Mouse (Mus musculus): ENCODE measurements around the gene Bub1b. TPM values are rescaled to one million over a fixed set of nuclear protein-coding genes. Genes with fewer than 3 reads are reported as not detected.

Gene Bub1b
- polyA plus RNA-seq (2014; fragmentation: Illumina TruSeq; extraction: RNeasy Lipid Tissue Mini Kit (QIAGEN cat#74804); ENCODE audit: low replicate concordance), result 11.1 TPM

DNA sequence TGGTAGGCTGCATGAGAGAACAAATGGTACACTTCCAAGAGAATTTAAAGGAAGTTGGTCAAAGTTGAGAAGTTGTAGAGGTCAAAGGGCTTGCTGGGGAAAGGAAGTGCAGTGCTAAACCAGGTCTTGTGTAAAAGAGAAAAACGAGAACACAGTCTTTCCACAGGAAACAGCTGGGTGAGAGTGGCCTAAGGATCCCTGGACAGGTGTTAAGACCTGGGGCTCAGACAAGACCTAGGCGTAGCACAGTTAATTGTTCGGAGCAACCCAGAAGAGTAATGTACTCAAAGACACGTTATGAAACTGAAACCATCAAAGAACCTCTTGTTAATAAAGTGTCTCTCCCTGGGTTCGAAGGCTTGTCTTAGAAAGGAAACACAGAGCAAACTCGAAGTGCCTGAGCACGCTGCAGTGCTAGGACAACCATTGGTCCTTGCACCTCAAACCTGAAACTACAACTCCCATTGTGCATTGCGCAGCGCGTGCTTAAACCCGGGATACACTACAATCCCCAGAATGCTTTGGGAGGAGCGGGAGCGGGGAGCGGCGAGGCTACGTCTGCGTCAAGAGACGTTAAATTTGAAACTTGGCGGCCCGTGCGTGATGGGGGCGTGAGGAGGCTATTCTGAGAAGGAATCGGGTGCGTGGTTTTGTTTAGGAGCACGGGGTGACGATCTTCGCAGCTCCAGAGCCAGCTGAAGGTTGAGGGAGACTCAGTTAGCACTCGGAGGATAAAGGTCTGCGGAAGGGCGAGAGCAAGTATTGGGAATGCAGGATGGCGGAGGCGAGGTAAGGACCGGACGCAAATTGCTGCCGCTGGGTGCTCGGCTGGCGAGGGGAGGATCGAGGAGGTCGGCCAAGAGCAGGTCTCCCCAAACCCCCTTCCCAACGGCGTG lies at the start of gene Bub1b:
Gene Bub1b, plus strand, starts transcription at position 539 of the 896 bp plus-strand sequence.

DNA sequence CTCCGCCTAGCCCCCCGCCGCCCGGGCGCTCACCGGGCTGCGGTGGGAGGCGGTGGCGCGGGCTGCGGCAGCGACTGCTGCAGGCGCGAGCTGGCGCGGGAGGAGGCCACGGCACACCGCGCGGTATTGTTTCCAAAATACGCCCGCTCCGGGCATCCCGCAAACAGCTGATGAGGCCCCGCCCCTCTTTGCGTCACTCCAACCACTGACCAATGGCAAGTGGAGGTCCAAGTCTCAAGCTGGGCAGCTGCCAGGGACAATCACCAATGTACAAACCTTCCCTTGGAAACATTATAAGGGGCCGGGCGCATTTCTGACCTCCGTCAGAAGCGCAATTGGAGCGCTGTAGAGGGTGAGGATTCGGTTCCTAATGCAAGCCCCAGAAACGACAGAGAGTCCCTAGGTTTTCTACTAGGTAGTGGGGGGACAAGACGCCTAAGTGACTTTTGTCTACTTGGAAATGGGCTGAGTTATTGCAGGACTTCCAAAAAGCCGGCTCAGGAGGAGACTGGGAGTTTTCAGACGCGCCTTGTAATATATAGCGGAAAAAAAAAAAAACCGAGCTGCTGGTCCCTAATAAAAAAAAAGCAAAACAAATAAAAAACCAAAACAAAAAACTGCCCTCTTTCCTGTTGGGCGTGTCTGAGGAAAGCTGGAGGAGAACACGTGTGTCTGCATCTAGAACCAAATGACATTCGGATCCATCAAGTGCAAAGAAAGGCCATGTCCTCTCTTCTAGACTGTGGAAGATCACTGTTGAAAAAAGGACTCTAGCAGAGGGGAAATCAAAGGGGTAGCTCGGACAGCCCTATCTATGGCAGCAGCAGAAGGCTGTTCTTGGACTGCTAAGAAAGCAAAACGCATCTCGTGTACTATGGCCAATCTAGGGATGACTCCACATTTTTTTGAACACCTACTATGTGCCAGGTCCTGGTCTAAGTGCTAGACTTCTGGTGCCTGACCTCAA lies 48.2 kb upstream of the Bub1b start, which contains the start of gene Bmf:
Gene Bmf, minus strand, starts transcription at position 181 of the 967 bp plus-strand sequence.

DNA sequence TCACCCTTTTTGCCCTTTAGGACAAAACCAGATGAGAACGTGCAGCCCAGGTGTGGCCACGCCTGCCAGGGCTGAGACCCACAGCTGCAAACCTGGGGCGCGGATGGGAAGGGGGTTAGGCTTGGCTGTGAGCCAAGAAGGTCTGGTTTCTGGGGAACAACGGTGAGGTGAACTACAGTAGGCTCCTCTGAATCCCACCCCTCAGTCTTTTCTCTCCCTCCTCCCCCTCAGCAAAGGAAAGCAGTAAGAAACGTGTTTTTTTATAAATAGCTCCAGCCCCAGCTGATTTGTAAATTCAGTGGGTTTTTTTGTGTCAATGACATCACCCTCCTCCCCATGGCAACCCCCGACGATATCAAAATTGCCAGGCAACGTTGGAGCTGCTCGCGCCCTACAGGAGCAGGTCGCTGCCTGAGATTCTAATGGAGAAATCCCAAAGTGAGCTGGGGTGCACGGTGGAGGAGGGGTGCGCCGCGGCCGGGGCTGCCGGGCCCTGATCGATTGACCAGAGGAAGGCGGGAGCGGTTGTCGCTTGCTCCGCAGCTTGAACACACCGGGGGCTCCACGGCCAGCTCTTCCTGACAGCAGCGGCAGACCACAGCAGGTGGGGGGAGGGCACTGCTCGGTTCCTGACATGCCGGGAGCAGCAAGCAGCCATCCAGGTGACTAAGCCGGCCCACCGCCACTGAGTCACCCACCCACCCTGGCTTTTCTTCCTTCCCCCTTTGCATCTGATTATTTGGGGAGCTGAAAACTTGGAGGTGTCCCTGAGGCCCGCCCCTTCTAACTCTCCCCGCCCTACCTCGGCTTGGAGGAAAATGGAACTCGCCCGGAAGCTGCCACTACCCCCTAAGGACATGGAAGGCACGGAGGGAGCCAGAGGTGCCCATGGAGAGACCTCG lies 65.1 kb downstream of the Bub1b start, which contains the start of gene Pak6:
Gene Pak6, plus strand, starts transcription at position 402 of the 902 bp plus-strand sequence.

Other genes starting within 250 kb of the Bub1b start
- gene Gpr176, start 224.8 kb upstream of the Bub1b start, polyA plus RNA-seq (2014; fragmentation: Illumina TruSeq; extraction: RNeasy Lipid Tissue Mini Kit (QIAGEN cat#74804); ENCODE audit: low replicate concordance), result not detected
- gene Eif2ak4, start 209.6 kb upstream of the Bub1b start, polyA plus RNA-seq (2014; fragmentation: Illumina TruSeq; extraction: RNeasy Lipid Tissue Mini Kit (QIAGEN cat#74804); ENCODE audit: low replicate concordance), result 4.0 TPM
- 50.6 TPM for gene Srp14, start 118.5 kb upstream of the Bub1b start, polyA plus RNA-seq (2014; fragmentation: Illumina TruSeq; extraction: RNeasy Lipid Tissue Mini Kit (QIAGEN cat#74804); ENCODE audit: low replicate concordance)
- gene Bmf, start 48.5 kb upstream of the Bub1b start, polyA plus RNA-seq (2014; fragmentation: Illumina TruSeq; extraction: RNeasy Lipid Tissue Mini Kit (QIAGEN cat#74804); ENCODE audit: low replicate concordance), result 2.9 TPM
- gene Pak6, start 65.1 kb downstream of the Bub1b start, polyA plus RNA-seq (2014; fragmentation: Illumina TruSeq; extraction: RNeasy Lipid Tissue Mini Kit (QIAGEN cat#74804); ENCODE audit: low replicate concordance), result 0.22 TPM
- 0.37 TPM for gene Ankrd63, start 105.8 kb downstream of the Bub1b start, polyA plus RNA-seq (2014; fragmentation: Illumina TruSeq; extraction: RNeasy Lipid Tissue Mini Kit (QIAGEN cat#74804); ENCODE audit: low replicate concordance)
- 1.2 TPM for gene Plcb2, start 130.2 kb downstream of the Bub1b start, polyA plus RNA-seq (2014; fragmentation: Illumina TruSeq; extraction: RNeasy Lipid Tissue Mini Kit (QIAGEN cat#74804); ENCODE audit: low replicate concordance)
- 11.9 TPM for gene Inafm2, start 147.5 kb downstream of the Bub1b start, polyA plus RNA-seq (2014; fragmentation: Illumina TruSeq; extraction: RNeasy Lipid Tissue Mini Kit (QIAGEN cat#74804); ENCODE audit: low replicate concordance)
- gene Ccdc9b, start 164.4 kb downstream of the Bub1b start, polyA plus RNA-seq (2014; fragmentation: Illumina TruSeq; extraction: RNeasy Lipid Tissue Mini Kit (QIAGEN cat#74804); ENCODE audit: low replicate concordance), result 0.89 TPM
- gene Phgr1, start 174.6 kb downstream of the Bub1b start, polyA plus RNA-seq (2014; fragmentation: Illumina TruSeq; extraction: RNeasy Lipid Tissue Mini Kit (QIAGEN cat#74804); ENCODE audit: low replicate concordance), result 16.7 TPM
- 0.67 TPM for gene Disp2, start 181.5 kb downstream of the Bub1b start, polyA plus RNA-seq (2014; fragmentation: Illumina TruSeq; extraction: RNeasy Lipid Tissue Mini Kit (QIAGEN cat#74804); ENCODE audit: low replicate concordance)
- gene Knstrn, start 215.8 kb downstream of the Bub1b start, polyA plus RNA-seq (2014; fragmentation: Illumina TruSeq; extraction: RNeasy Lipid Tissue Mini Kit (QIAGEN cat#74804); ENCODE audit: low replicate concordance), result 6.4 TPM

All from small intestine, adult 10 weeks (tissue).